Mouse (Mus musculus): ENCODE measurements around the gene Erf.
A peak's percentile ranks its signal among the peaks of the same experiment; 100 is the strongest.

Erf gene

GRCm38 (mm10) chr7:25210482-25210881 is 40.1 kb downstream of the Erf start:
- DNase-seq (ENCODE audit: low read depth, low spot score), result no peak

GRCm38 (mm10) chr7:25209161-25209622 is 41.4 kb downstream of the Erf start:
- peak; percentile 23 for DNase-seq (ENCODE audit: low read depth, low spot score)

- no peak for DNase-seq (ENCODE audit: low read depth, low spot score)
Measured at GRCm38 (mm10) chr7:25206094-25206830, 44.3 kb downstream of the Erf start.

GRCm38 (mm10) chr7:25205355-25206093 is 45.0 kb downstream of the Erf start:
- no peak for DNase-seq (ENCODE audit: low read depth, low spot score)

GRCm38 (mm10) chr7:25203624-25204023 is 46.9 kb downstream of the Erf start:
- no peak for DNase-seq (ENCODE audit: low read depth, low spot score)

- peak; percentile 82 for DNase-seq (ENCODE audit: low read depth, low spot score)
Measured at GRCm38 (mm10) chr7:25197384-25198018, 53.1 kb downstream of the Erf start.

GRCm38 (mm10) chr7:25196107-25196506 is 54.5 kb downstream of the Erf start:
- DNase-seq (ENCODE audit: low read depth, low spot score), result no peak

GRCm38 (mm10) chr7:25195148-25195547 is 55.4 kb downstream of the Erf start:
- DNase-seq (ENCODE audit: low read depth, low spot score), result no peak

Measured in 3T3-L1 (cell line).